Mouse (Mus musculus): Measurements from ENCODE around the gene Mrgprh. TPM values are rescaled to one million over a fixed set of nuclear protein-coding genes. Genes with fewer than 3 reads are reported as not detected.

The Mrgprh gene
- polyA plus RNA-seq, 1 experiment from 2014 or later: not detected

GRCm38 (mm10) chr17:12847736-12848135 is 28.1 kb upstream of the Mrgprh start:
- H3K4me3 ChIP-seq: no peak overlapping the region
- no peaks in the 10 kb centered on the region for H3K27me3 ChIP-seq
- WGBS: 65% methylated on average over 4 of the region's 4 CpGs
- H3K27ac ChIP-seq (replicated peaks): no peak overlapping the region
- H3K4me2 ChIP-seq (replicated peaks): no peak overlapping the region
- no peak overlapping the region for H3K9ac ChIP-seq (replicated peaks)
- H3K4me1 ChIP-seq: no peaks in the 10 kb centered on the region
- no peaks in the 10 kb centered on the region for H3K9me3 ChIP-seq
- no peak for ATAC-seq (ENCODE audit: low FRiP score, low read depth)
- H3K36me3 ChIP-seq: no peaks in the 10 kb centered on the region

GRCm38 (mm10) chr17:12849778-12850382 is 26.0 kb upstream of the Mrgprh start:
- no peaks in the 10 kb centered on the region for H3K9me3 ChIP-seq
- H3K4me2 ChIP-seq (replicated peaks): no peak overlapping the region
- WGBS: 93% methylated on average over 8 of the region's 8 CpGs
- no peak for ATAC-seq (ENCODE audit: low FRiP score, low read depth)
- no peaks in the 10 kb centered on the region for H3K36me3 ChIP-seq
- no peak overlapping the region for H3K9ac ChIP-seq (replicated peaks)
- H3K4me1 ChIP-seq: no peaks in the 10 kb centered on the region
- H3K4me3 ChIP-seq: no peak overlapping the region
- no peak overlapping the region for H3K27ac ChIP-seq (replicated peaks)
- H3K27me3 ChIP-seq: no peaks in the 10 kb centered on the region

GRCm38 (mm10) chr17:12851689-12852088 is 24.1 kb upstream of the Mrgprh start:
- no peaks in the 10 kb centered on the region for H3K9me3 ChIP-seq
- H3K9ac ChIP-seq (replicated peaks): no peak overlapping the region
- H3K4me2 ChIP-seq (replicated peaks): no peak overlapping the region
- H3K36me3 ChIP-seq: no peaks in the 10 kb centered on the region
- 75% methylated on average over 11 of the region's 11 CpGs for WGBS
- ATAC-seq (ENCODE audit: low FRiP score, low read depth): no peak
- no peaks in the 10 kb centered on the region for H3K4me1 ChIP-seq
- H3K4me3 ChIP-seq: no peak overlapping the region
- H3K27ac ChIP-seq (replicated peaks): no peak overlapping the region
- no peaks in the 10 kb centered on the region for H3K27me3 ChIP-seq

GRCm38 (mm10) chr17:12853821-12854220 is 22.0 kb upstream of the Mrgprh start:
- H3K4me2 ChIP-seq (replicated peaks): no peak overlapping the region
- H3K9ac ChIP-seq (replicated peaks): no peak overlapping the region
- H3K27me3 ChIP-seq: no peaks in the 10 kb centered on the region
- H3K36me3 ChIP-seq: no peaks in the 10 kb centered on the region
- no peak overlapping the region for H3K27ac ChIP-seq (replicated peaks)
- no peak overlapping the region for H3K4me3 ChIP-seq
- H3K4me1 ChIP-seq: no peaks in the 10 kb centered on the region
- no peaks in the 10 kb centered on the region for H3K9me3 ChIP-seq
- WGBS: 93% methylated on average over 2 of the region's 2 CpGs
- no peak for ATAC-seq (ENCODE audit: low FRiP score, low read depth)

GRCm38 (mm10) chr17:12854386-12854785 is 21.4 kb upstream of the Mrgprh start:
- Histone ChIP-seq H3K4me1 (no peaks in the 10 kb centered on the region), H3K36me3 (no peaks in the 10 kb centered on the region), H3K4me2 (replicated peaks) (no peak overlapping the region), H3K9ac (replicated peaks) (no peak overlapping the region), H3K4me3 (no peak overlapping the region), H3K27ac (replicated peaks) (no peak overlapping the region), H3K9me3 (no peaks in the 10 kb centered on the region), H3K27me3 (no peaks in the 10 kb centered on the region)
- WGBS: 90% methylated on average over 11 of the region's 11 CpGs
- no peak for ATAC-seq (ENCODE audit: low FRiP score, low read depth)

- Histone ChIP-seq H3K9me3 (no peaks in the 10 kb centered on the region), H3K27me3 (no peaks in the 10 kb centered on the region), H3K4me1 (no peaks in the 10 kb centered on the region), H3K4me2 (replicated peaks) (no peak overlapping the region), H3K9ac (replicated peaks) (no peak overlapping the region), H3K36me3 (no peaks in the 10 kb centered on the region), H3K4me3 (no peak overlapping the region), H3K27ac (replicated peaks) (no peak overlapping the region)
- ATAC-seq (ENCODE audit: low FRiP score, low read depth): no peak
- 65% methylated on average over 3 of the region's 3 CpGs for WGBS
These were observed 18.4 kb upstream of the Mrgprh start for GRCm38 (mm10) chr17:12857395-12857794.

- no peak overlapping the region for H3K9ac ChIP-seq (replicated peaks)
These were observed 17.8 kb upstream of the Mrgprh start for GRCm38 (mm10) chr17:12858072-12858471.

GRCm38 (mm10) chr17:12859006-12859520 is 16.8 kb upstream of the Mrgprh start:
- Histone ChIP-seq H3K27ac (replicated peaks) (no peak overlapping the region), H3K4me2 (replicated peaks) (no peak overlapping the region), H3K36me3 (no peaks in the 10 kb centered on the region), H3K27me3 (no peaks in the 10 kb centered on the region), H3K9me3 (no peaks in the 10 kb centered on the region), H3K4me1 (no peaks in the 10 kb centered on the region), H3K4me3 (no peak overlapping the region), H3K9ac (replicated peaks) (no peak overlapping the region)
- WGBS: 79% methylated on average over 8 of the region's 8 CpGs
- no peak for ATAC-seq (ENCODE audit: low FRiP score, low read depth)

More at GRCm38 (mm10) chr17:12858072-12858471, 17.8 kb upstream of the Mrgprh start:
- Histone ChIP-seq H3K36me3 (no peaks in the 10 kb centered on the region), H3K27me3 (no peaks in the 10 kb centered on the region), H3K4me1 (no peaks in the 10 kb centered on the region), H3K27ac (replicated peaks) (no peak overlapping the region), H3K4me3 (no peak overlapping the region), H3K9me3 (no peaks in the 10 kb centered on the region), H3K4me2 (replicated peaks) (no peak overlapping the region)
- ATAC-seq (ENCODE audit: low FRiP score, low read depth): no peak
- 47% methylated on average over 4 of the region's 4 CpGs for WGBS

GRCm38 (mm10) chr17:12864111-12864510 is 11.7 kb upstream of the Mrgprh start:
- Histone ChIP-seq H3K27ac (replicated peaks) (no peak overlapping the region), H3K4me2 (replicated peaks) (no peak overlapping the region), H3K4me3 (no peak overlapping the region), H3K4me1 (no peaks in the 10 kb centered on the region), H3K27me3 (no peaks in the 10 kb centered on the region), H3K9me3 (no peaks in the 10 kb centered on the region), H3K9ac (replicated peaks) (no peak overlapping the region), H3K36me3 (no peaks in the 10 kb centered on the region)
- ATAC-seq (ENCODE audit: low FRiP score, low read depth): no peak

GRCm38 (mm10) chr17:12865407-12865806 is 10.4 kb upstream of the Mrgprh start:
- Histone ChIP-seq H3K27ac (replicated peaks) (no peak overlapping the region), H3K9ac (replicated peaks) (no peak overlapping the region), H3K4me2 (replicated peaks) (no peak overlapping the region), H3K9me3 (no peaks in the 10 kb centered on the region), H3K36me3 (no peaks in the 10 kb centered on the region), H3K27me3 (no peaks in the 10 kb centered on the region), H3K4me3 (no peak overlapping the region), H3K4me1 (no peaks in the 10 kb centered on the region)
- 51% methylated on average over 3 of the region's 3 CpGs for WGBS
- ATAC-seq (ENCODE audit: low FRiP score, low read depth): no peak

GRCm38 (mm10) chr17:12866853-12867252 is 9.0 kb upstream of the Mrgprh start:
- no peaks in the 10 kb centered on the region for H3K27me3 ChIP-seq
- no peaks in the 10 kb centered on the region for H3K9me3 ChIP-seq
- H3K27ac ChIP-seq (replicated peaks): no peak overlapping the region
- no peak overlapping the region for H3K4me3 ChIP-seq
- no peak overlapping the region for H3K4me2 ChIP-seq (replicated peaks)
- H3K36me3 ChIP-seq: no peaks in the 10 kb centered on the region
- H3K9ac ChIP-seq (replicated peaks): no peak overlapping the region
- 82% methylated on average over 10 of the region's 10 CpGs for WGBS
- no peaks in the 10 kb centered on the region for H3K4me1 ChIP-seq
- no peak for ATAC-seq (ENCODE audit: low FRiP score, low read depth)

GRCm38 (mm10) chr17:12868043-12868442 is 7.8 kb upstream of the Mrgprh start, which contains the start of gene Mas1:
TSS of gene Mas1 (minus strand) at chr17:12868143.
- Histone ChIP-seq H3K4me3 (no peak within 1 kb of the TSS), H3K9ac (replicated peaks) (no peak within 1 kb of the TSS), H3K4me1 (no peaks in the 10 kb centered on the region), H3K9me3 (no peaks in the 10 kb centered on the region), H3K36me3 (no peaks in the 10 kb centered on the region), H3K27me3 (no peaks in the 10 kb centered on the region), H3K4me2 (replicated peaks) (no peak within 1 kb of the TSS), H3K27ac (replicated peaks) (no peak within 1 kb of the TSS)
- no peak for ATAC-seq (ENCODE audit: low FRiP score, low read depth)
- 55% methylated on average over 2 of the region's 2 CpGs for WGBS

- no peak overlapping the region for H3K27ac ChIP-seq (replicated peaks)
- H3K4me3 ChIP-seq: no peak overlapping the region
- H3K9me3 ChIP-seq: no peaks in the 10 kb centered on the region
- H3K9ac ChIP-seq (replicated peaks): no peak overlapping the region
- no peaks in the 10 kb centered on the region for H3K36me3 ChIP-seq
- no peaks in the 10 kb centered on the region for H3K27me3 ChIP-seq
- no peaks in the 10 kb centered on the region for H3K4me1 ChIP-seq
- 57% methylated on average over 4 of the region's 4 CpGs for WGBS
- ATAC-seq (ENCODE audit: low FRiP score, low read depth): no peak
- no peak overlapping the region for H3K4me2 ChIP-seq (replicated peaks)
These were observed 7.2 kb upstream of the Mrgprh start for GRCm38 (mm10) chr17:12868640-12869039.
